Mouse (Mus musculus): ENCODE measurements around the gene Pcgf2.
"Not testable (repeated sequence)": the region's sequence is repeated elsewhere in the genome, so short reads cannot be mapped to it uniquely, and the experiment has no call there.

Gene Pcgf2

GRCm38 (mm10) chr11:97700003-97700745 is at the start of gene Pcgf2:
Pcgf2 (minus strand) TSS chr11:97700497.
- DNase-seq (ENCODE audit: low spot score in 2 of 2) = peak; percentile 79 to 83

GRCm38 (mm10) chr11:97748496-97748895 is 48.2 kb upstream of the Pcgf2 start:
- no peak for DNase-seq (ENCODE audit: low spot score in 2 of 2)

GRCm38 (mm10) chr11:97747773-97748172 is 47.5 kb upstream of the Pcgf2 start:
- no peak for DNase-seq (ENCODE audit: low spot score in 2 of 2)

GRCm38 (mm10) chr11:97745331-97745721 is 45.0 kb upstream of the Pcgf2 start:
- no peak for DNase-seq (ENCODE audit: low spot score in 2 of 2)

- peak; percentile 98 to 99 for DNase-seq (ENCODE audit: low spot score in 2 of 2)
These were observed 44.5 kb upstream of the Pcgf2 start for GRCm38 (mm10) chr11:97744718-97745330.

DNA sequence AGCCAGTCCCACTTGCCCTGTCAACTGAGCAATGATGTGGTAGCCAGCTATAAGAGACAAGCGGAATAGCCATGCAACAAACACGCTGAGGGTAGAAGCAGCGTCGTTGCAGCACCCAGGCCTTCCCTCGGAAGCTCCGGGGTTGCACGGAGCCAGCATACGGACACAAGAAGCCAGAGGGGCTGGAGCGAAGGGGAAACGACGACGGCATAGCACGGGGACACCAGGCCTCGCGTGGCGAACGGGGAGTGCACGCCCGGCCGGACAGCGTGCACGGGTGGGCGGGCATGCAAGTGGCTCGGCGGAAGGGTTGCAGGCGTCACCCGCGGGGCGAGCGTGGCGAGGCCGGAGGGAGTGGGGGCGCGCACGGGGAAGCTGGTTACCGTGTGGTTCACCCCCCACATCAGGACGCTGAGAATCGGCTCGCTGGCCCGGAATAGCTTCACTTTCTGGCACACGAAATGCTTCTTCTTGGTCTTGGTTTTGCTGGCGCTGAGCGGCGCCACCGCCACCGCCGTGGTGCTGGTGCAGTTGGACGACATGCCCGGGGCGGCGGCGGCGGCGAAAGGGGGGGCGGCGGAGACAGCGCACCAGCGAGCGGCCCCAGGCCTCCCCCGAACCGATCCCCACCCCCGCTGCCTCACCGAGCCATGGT is 43.9 kb upstream of the Pcgf2 start, which contains the start of gene Pip4k2b:
Gene Pip4k2b, minus strand, starts transcription at position 642 of the 655 bp plus-strand sequence.
- peak; percentile 23 to 49 for DNase-seq (ENCODE audit: low spot score in 2 of 2)

DNA sequence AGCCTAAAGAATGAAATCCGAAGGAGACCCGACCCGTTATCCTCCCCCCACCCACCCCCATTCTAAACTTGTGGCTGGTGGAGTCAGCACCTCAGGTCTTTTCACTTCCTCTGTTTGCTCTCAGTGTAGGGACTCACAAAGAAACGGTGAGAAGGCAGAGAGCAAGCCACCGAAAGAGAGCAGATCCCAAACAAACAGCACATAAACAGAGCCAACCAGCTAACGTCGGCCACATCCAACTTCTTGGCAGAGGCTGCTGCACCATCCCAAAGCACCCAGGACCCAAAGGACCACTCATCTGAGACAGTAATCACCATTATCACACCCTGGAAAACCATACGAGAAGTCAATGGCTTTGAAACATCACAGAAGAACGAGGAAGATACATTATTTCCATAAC is 43.1 kb upstream of the Pcgf2 start:
- DNase-seq (ENCODE audit: low spot score in 2 of 2) = no peak

DNA sequence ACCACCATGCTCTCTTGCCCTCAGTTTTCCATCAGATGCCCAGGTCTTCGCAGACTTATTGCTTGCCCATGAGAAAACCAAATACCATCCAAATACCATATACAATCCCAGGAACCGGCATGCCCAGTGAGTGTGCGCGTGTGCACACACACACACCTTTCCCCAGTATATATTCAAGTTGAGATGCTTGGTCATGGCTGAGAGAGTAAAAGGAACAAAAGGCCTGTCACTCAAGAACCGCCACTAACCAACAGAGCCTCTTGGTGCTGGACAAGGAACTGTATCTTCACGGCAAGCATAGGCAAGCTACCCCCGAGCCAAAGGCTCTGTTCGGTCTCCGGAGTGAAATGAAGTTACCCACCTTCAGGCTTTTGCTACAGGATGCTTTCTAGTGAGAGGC is 42.3 kb upstream of the Pcgf2 start:
- no peak for DNase-seq (ENCODE audit: low spot score in 2 of 2)

- no peak for DNase-seq (ENCODE audit: low spot score in 2 of 2)
These were observed 41.9 kb upstream of the Pcgf2 start for GRCm38 (mm10) chr11:97742157-97742556.

DNA sequence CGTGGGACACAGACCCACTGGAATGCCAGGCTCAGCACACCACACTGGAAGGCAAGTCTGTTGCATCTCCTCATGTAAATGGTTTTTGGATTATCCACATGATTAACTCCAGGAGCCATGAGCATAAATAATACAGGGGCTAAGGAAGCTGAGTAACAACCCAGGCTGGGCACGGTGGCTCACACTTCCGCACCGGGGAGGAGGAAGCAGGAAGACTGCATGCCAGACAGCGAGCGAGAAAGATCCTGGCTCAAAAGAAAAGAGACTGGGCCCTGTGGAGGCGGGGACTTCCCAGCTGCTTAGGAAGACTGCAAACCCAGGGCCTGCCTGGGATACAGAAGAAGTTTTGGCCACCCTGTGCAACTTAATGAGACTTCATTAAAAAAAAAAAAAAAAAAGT is 39.9 kb upstream of the Pcgf2 start:
- DNase-seq (ENCODE audit: low spot score in 2 of 2) = peak in 1 of 2 experiments; percentile 35

DNA sequence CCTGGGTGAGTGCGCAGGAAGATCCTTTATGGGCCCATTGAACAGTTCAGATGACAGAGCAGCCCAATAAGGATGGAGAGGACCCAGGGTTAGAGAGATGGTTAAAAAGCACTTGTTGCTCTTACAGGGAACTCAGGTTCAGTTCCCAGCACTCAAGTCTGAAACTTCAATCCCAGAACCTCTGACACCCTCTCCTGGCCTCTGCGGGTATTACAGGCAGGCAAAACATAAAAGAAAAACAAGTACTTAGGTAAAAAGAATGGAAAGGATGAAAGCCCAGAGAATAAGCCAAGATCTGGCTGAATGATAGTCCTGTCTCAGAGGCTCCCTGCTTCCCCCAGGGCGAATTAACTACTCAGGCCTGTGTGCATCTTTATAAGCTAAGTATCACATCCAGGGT is 38.9 kb upstream of the Pcgf2 start:
- no peak for DNase-seq (ENCODE audit: low spot score in 2 of 2)

GRCm38 (mm10) chr11:97738703-97739102 is 38.4 kb upstream of the Pcgf2 start:
- DNase-seq (ENCODE audit: low spot score in 2 of 2) = no peak

- DNase-seq (ENCODE audit: low spot score in 2 of 2) = no peak
These were observed 37.3 kb upstream of the Pcgf2 start for GRCm38 (mm10) chr11:97737600-97737999.

DNA sequence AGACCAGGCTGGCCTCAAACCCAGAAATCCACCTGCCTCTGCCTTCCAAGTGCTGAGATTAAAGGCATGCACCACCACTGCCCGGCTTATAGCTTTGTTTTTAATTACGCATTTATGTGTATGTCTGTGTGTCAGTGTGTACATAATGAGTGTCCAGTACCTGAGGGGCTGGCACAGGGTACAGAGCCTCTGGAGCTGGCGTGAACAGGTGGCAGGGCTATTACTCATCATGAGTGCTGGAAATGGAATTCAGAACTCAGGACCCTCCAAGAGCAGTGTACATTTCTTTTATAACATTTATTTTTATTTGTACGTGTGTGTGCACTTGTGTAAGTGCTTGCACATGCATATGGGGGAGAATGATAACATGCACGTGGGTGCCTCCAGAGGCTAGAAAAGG is 36.3 kb upstream of the Pcgf2 start:
- DNase-seq (ENCODE audit: low spot score in 2 of 2) = no peak

GRCm38 (mm10) chr11:97734810-97735209 is 34.5 kb upstream of the Pcgf2 start:
- not testable (repeated sequence) for DNase-seq (ENCODE audit: low spot score in 2 of 2)

DNA sequence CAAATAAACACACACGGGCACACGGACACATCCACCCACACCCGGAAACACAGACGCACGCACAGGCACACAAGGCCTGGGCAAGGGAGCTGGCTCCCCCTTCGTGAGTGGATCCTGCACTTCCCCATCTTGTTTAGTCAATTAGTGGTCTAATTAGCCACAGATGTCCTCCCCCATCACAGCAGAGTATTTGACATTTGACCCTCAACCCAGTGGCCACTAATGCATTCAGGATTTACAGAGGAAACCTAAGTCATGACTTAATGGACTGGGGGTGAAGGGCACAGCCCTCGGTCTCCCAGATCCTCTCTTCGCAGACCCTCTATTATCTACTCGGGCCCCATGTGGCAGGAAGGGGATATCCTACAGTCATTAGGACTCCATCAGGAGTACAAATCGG is 33.4 kb upstream of the Pcgf2 start:
- DNase-seq (ENCODE audit: low spot score in 2 of 2) = no peak

DNA sequence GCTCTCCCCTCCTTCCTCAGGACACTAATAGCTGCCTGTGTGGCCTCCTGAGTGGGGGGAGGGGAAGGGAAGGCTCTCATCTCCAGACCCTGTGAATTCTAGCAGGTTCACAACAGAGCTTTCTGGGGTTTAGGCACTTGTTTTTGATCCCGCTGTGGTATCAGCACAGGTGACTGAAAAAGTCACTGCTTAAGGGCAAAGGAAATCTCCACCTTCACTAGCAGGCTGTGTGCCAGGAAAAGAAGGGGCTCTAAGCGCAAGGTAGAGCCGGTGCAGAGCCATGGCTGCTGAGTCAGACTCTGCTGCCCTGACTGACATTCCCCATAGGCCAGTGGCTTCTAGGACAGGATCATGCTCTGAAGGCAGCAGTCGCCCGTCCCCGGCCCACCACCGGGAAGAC is 28.4 kb upstream of the Pcgf2 start:
- DNase-seq (ENCODE audit: low spot score in 2 of 2) = no peak

- no peak for DNase-seq (ENCODE audit: low spot score in 2 of 2)
These were observed 28.0 kb upstream of the Pcgf2 start for GRCm38 (mm10) chr11:97728311-97728710.

GRCm38 (mm10) chr11:97723709-97724108 is 23.4 kb upstream of the Pcgf2 start:
- no peak for DNase-seq (ENCODE audit: low spot score in 2 of 2)

DNA sequence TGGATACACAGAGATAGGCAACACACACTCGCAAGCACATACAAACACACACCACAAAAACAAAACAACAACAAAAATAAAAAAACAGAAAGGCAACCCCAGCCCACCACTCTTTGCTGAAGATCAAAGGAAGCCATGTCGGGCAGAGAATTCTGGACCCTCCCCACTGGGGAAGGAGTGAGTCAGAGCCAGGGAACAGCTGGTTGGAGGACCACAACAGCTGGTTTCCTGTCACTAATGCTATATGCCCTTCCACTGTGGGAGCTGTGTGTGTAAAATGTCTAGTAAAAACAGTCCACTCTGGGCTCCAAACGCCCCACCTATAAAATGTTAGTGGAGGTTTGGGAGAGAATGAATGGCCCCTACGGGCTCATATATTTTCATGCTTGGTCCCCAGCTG is 21.0 kb upstream of the Pcgf2 start:
- DNase-seq (ENCODE audit: low spot score in 2 of 2) = no peak

GRCm38 (mm10) chr11:97719041-97719440 is 18.7 kb upstream of the Pcgf2 start:
- DNase-seq (ENCODE audit: low spot score in 2 of 2) = no peak

- no peak for DNase-seq (ENCODE audit: low spot score in 2 of 2)
These were observed 18.1 kb upstream of the Pcgf2 start for GRCm38 (mm10) chr11:97718281-97718860.
